Mouse (Mus musculus) liver, embryonic 14.5 days (tissue): ENCODE measurements at regions not wholly inside any gene's neighbourhood (a gene's known extent, or its start where the extent isn't known, plus 50 kb on each side); places are given as distances from the start of the nearest gene placed in this dataset.

Experiments used
- CTCF ChIP-seq: IDR thresholded peaks from 2 replicates; pipeline ENCODE4 v1.5.1; 2016; ENCODE audit warnings: antibody characterized with exemption, low read depth, control low read depth
- EP300 ChIP-seq: IDR thresholded peaks from 2 replicates; pipeline ENCODE4 v1.6.1; 2016; ENCODE audit warnings: antibody characterized with exemption, low read depth

DNA sequence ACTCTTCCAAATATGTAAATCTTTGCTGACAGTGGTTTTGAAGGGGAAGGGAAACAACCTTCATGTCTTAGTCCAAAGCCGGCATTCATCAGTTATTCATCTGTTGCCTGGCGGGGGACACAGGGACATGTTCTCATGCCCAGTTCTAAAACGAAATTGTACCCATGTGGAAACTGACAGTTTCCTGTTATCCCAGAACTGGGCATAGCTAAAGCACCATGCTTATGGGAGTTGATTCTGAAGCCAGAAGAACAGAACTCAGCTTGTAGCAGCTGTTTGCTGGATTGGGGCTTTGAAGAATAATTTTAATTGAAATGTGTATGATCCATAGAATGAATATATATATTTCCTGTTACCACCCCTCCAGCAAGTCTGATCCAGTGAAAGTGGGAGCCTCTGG, 181.0 kb downstream of the Emp1 start:
- TF ChIP-seq CTCF (no peak), EP300 (no peak)
